In the genomic region with DNA sequence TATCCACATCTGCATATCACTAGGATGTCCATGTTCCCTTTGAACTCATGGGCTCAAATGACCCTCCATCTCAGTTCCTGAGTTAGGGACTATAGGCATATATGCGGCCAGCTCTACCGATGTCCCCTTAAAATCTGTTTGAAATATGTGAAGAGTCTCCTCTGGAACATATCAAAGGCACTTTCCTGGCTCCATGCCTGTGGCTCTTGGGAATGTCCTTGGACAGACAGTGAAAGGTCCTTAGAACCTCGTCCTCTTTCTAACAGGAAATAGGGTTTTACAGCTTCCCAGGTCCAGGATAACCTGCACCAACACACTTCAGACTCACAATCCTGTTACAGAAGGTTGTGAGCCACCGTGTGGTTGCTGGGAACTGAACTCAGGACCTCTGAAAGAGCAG, we compare ENCODE assay signal across 24 mouse cellular contexts. TPM values are rescaled to one million over a fixed set of nuclear protein-coding genes. Genes with fewer than 3 reads are reported as not detected.
"Had no signal": no experiment of that assay in that cellular context is flagged by ENCODE, and none has a peak within 500 bp of the region (broad histone marks: within the 10 kb centered on the region; RNA-seq: fewer than 3 reads in every experiment).

No protein-coding gene starts in this region.

- H3K4me1 ChIP-seq: midbrain, embryonic 10.5 days; midbrain, embryonic 12.5 days; neural tube, embryonic 15.5 days had no signal

- H3K27me3 ChIP-seq: neural tube, embryonic 13.5 days; neural tube, embryonic 15.5 days; stomach, embryonic 15.5 days had no signal

- H3K36me3 ChIP-seq: midbrain, embryonic 10.5 days; midbrain, embryonic 12.5 days; neural tube, embryonic 13.5 days; neural tube, embryonic 15.5 days; stomach, embryonic 15.5 days had no signal

- H3K9ac ChIP-seq: lung, embryonic 14.5 days; midbrain, embryonic 12.5 days; neural tube, embryonic 13.5 days; neural tube, embryonic 15.5 days; stomach, embryonic 15.5 days had no signal

- ATAC-seq: midbrain, embryonic 16.5 days had no signal

- H3K9me3 ChIP-seq: midbrain, embryonic 10.5 days; midbrain, embryonic 12.5 days; neural tube, embryonic 15.5 days; stomach, embryonic 15.5 days had no signal

- H3K4me2 ChIP-seq: lung, embryonic 14.5 days; midbrain, embryonic 12.5 days; neural tube, embryonic 13.5 days; neural tube, embryonic 15.5 days; stomach, embryonic 15.5 days had no signal

- DNase-seq: lung, adult 18-20 months; lung, embryonic 14.5 days; lung, postnatal 10 days; lung, postnatal 4 days; midbrain, embryonic 14.5 days; retina, postnatal 1 day; right cerebral cortex, adult 18-20 months; right cerebral cortex, postnatal 25 days; thymus, adult 2 months; thymus, postnatal 14 days; thymus, postnatal 36 days had no signal

- H3K4me3 ChIP-seq: midbrain, embryonic 10.5 days; midbrain, embryonic 12.5 days; myocyte; neural tube, embryonic 13.5 days; neural tube, embryonic 15.5 days; stomach, embryonic 15.5 days had no signal

- H3K27ac ChIP-seq: midbrain, embryonic 10.5 days; midbrain, embryonic 12.5 days; neural tube, embryonic 13.5 days; neural tube, embryonic 15.5 days; stomach, embryonic 15.5 days; stomach, postnatal 0 days had no signal

RNA-seq across cellular contexts. Expression of a gene that starts 5.4 kb away (rescaled TPM):
- total RNA-seq: megakaryocyte, adult 5-6 weeks; megakaryocyte-erythroid progenitor cell, adult 5-6 weeks had no signal
- polyA plus RNA-seq: liver, embryonic 16.5 days; midbrain, embryonic 10.5 days; midbrain, embryonic 12.5 days; myocyte; neural tube, embryonic 11.5 days had no signal

RNA-seq across cellular contexts. Expression of a gene that starts 10.8 kb away (rescaled TPM):
- total RNA-seq: megakaryocyte-erythroid progenitor cell, adult 5-6 weeks had no signal

RNA-seq across cellular contexts. Expression of a gene that starts 50.7 kb away (rescaled TPM):
- total RNA-seq: megakaryocyte, adult 5-6 weeks; megakaryocyte-erythroid progenitor cell, adult 5-6 weeks had no signal
- polyA plus RNA-seq: spleen, adult 2 months; thymus, adult 2 months had no signal

RNA-seq across cellular contexts. Expression of a gene that starts 54.7 kb away (rescaled TPM):
- total RNA-seq: megakaryocyte, adult 5-6 weeks; megakaryocyte-erythroid progenitor cell, adult 5-6 weeks had no signal
- polyA plus RNA-seq: liver, embryonic 16.5 days; lung, embryonic 14.5 days; midbrain, embryonic 10.5 days; midbrain, embryonic 12.5 days; midbrain, embryonic 14.5 days; midbrain, embryonic 16.5 days; myocyte; neural tube, embryonic 11.5 days; neural tube, embryonic 13.5 days; neural tube, embryonic 15.5 days; spleen, adult 2 months; stomach, embryonic 15.5 days; stomach, postnatal 0 days; thymus, adult 2 months had no signal
